Mouse (Mus musculus): ENCODE data around the gene Bco2.

DNA sequence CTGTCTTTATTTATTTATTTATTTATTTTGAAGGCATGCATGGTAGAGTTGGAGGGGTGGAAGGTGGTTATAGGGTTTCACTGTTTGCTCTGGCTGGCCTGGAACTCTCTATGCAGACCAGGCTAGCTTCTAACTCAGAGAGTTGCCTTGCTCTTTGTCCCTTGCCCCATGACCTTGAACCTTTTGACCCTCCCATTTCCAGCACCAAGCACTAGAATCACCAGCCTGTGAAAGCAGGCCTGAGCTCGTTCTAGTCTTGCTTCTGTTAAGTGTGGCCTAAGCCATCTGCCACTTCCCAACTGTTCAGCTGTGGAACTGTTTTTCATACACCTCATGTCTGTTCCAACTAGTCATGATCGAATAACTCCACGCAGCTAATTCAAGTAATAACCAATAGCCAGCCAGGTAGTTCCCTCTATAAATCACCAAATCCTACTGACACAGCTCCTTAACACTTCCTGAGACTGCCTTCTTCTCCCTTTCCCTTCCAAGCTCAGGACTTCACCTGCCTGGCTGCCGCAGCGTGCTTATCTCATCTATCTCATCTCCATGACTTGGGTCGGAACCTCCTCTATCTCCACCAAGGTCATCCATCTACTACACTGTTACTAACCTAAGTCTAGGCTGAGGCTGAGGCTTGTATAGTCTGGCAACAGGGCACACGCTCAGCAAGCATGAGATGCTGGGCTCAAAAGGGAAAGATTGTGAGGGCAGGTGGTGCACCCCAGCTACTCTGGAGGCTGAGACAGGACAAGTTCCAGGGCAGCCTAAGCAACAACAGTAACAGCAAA lies 47.3 kb upstream of the Bco2 start:
- TF ChIP-seq CTCF (IDR thresholded peaks at IDR 0.05; ENCODE audit: low read depth) (no peak), EP300 (optimal IDR thresholded peaks at IDR 0.05) (no peak)

Measured in stomach, postnatal 0 days (tissue).